19 mouse cellular contexts compared by ENCODE assay signal in the genomic region with DNA sequence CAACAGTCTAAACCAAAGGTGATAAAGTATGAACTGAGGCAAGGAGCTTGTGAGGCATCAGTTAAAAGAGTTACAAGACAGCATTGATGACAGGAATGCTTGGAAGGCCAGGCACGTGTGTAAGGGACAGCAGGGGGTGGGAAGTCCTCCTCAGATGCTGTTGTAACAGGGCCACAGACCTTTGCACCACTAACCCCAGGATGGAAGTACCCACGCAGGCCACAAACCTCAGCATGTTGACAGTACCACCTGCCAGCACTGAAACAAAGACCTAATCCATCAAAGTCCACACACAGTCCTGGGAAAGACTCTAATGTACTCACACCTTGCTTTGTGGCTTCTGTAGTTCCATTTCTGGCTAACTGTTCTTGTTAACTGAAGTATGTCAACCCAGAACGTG.
"Had no signal": no experiment of that assay in that cellular context is flagged by ENCODE, and none has a peak within 500 bp of the region (broad histone marks: within the 10 kb centered on the region; RNA-seq: fewer than 3 reads in every experiment).

No protein-coding gene starts in this region.

- H3K9ac ChIP-seq: limb, embryonic 13.5 days; liver, embryonic 13.5 days; midbrain, embryonic 12.5 days; midbrain, embryonic 15.5 days; neural tube, embryonic 13.5 days had no signal

- H3K36me3 ChIP-seq: limb, embryonic 10.5 days; limb, embryonic 13.5 days; liver, embryonic 13.5 days; midbrain, embryonic 12.5 days; midbrain, embryonic 15.5 days; neural tube, embryonic 13.5 days had no signal

- H3K4me3 ChIP-seq: layer of hippocampus, adult 2 months; limb, embryonic 10.5 days; limb, embryonic 13.5 days; liver, embryonic 13.5 days; midbrain, embryonic 12.5 days; midbrain, embryonic 15.5 days; neural tube, embryonic 13.5 days had no signal

- ATAC-seq: intestine, postnatal 0 days; midbrain, embryonic 15.5 days had no signal

- H3K27ac ChIP-seq: kidney, postnatal 0 days; layer of hippocampus, adult 2 months; limb, embryonic 10.5 days; limb, embryonic 13.5 days; liver, embryonic 13.5 days; midbrain, embryonic 12.5 days; midbrain, embryonic 15.5 days; neural tube, embryonic 13.5 days had no signal

- H3K9me3 ChIP-seq: limb, embryonic 10.5 days; limb, embryonic 13.5 days; liver, embryonic 13.5 days; midbrain, embryonic 12.5 days; midbrain, embryonic 15.5 days; neural tube, embryonic 13.5 days had no signal

- H3K27me3 ChIP-seq: liver, embryonic 13.5 days; midbrain, embryonic 12.5 days; midbrain, embryonic 15.5 days; neural tube, embryonic 13.5 days had no signal

- H3K4me2 ChIP-seq: limb, embryonic 13.5 days; liver, embryonic 13.5 days; midbrain, embryonic 12.5 days; midbrain, embryonic 15.5 days; neural tube, embryonic 13.5 days had no signal

- DNase-seq: kidney, adult 2 months; kidney, postnatal 25 days; layer of hippocampus, adult 9-11 months; liver, embryonic 13.5 days; lung, adult 2 months; lung, postnatal 14 days; lung, postnatal 4 days; right cerebral cortex, adult 18-20 months; right cerebral cortex, postnatal 25 days; spleen, adult 18-20 months; thymus, adult 18-20 months had no signal
